Mouse (Mus musculus) ES-CJ7 (cell line): ENCODE data around the gene Cldn3.
"Not testable (repeated sequence)": the region's sequence is repeated elsewhere in the genome, so short reads cannot be mapped to it uniquely, and the experiment has no call there.

Source experiments
- DNase-seq: peaks from one replicate; pipeline ENCODE4 v3.0.0; 2011; ENCODE audit warnings: low read depth, low spot score

Gene Cldn3

GRCm38 (mm10) chr5:134985633-134986297 lies at the start of gene Cldn3:
TSS of gene Cldn3 (plus strand) at chr5:134986214.
- peak; percentile 95 for DNase-seq

GRCm38 (mm10) chr5:134936626-134937185 lies 49.3 kb upstream of the Cldn3 start:
- no peak for DNase-seq

GRCm38 (mm10) chr5:134939069-134939468 lies 46.9 kb upstream of the Cldn3 start:
- no peak for DNase-seq

DNA sequence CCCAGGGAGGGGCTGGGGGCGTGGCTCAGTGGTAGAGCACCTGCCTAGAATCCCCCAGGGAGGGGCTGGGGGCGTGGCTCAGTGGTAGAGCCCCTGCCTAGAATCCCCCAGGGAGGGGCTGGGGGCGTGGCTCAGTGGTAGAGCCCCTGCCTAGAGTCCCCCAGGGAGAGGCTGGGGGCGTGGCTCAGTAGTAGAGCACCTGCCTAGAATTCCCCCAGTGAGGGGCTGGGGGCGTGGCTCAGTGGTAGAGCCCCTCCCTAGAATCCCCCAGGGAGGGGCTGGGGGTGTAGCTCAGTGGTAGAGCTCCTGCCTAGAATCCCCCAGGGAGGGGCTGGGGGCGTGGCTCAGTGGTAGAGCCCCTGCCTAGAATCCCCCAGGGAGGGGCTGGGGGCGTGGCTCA lies 46.5 kb upstream of the Cldn3 start:
- DNase-seq, result not testable (repeated sequence)

DNA sequence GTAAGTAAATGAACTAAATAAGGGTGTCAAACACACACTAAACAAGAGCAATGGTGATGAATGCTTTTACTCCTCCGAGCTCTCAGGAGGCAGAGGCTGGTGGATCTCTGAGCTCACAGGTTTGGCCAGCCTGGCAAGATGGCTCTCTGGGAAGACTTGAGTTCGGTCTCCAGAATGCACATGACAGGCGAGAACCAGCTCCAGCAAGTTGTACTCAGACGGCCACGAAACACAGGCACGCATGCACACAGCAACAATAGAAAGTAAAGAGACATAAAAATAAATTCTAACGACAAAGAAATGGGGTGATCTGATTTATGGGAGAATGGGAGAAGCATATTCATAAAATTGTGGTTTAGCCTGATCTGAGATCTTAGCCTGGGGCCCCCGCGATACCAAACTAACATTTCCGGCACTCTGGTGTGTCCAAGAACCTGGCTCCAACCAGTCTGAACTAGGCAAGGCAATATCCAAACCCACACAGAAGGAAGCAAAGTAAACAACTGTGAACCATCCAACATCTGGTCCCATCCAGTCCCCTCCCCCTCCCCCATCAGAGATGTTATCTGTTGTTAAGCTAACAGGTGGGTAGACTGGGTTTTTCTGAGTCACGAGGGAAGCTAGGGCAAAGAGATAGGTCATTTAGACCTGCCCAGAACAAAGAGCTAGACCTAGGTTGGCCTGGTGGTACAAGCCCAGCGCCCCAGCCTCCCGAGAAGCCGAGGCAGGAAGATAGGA lies 44.4 kb upstream of the Cldn3 start:
- DNase-seq, result peak; percentile 99

GRCm38 (mm10) chr5:134942740-134943139 lies 43.3 kb upstream of the Cldn3 start:
- DNase-seq, result peak; percentile 93

- DNase-seq, result peak; percentile 65
Measured at GRCm38 (mm10) chr5:134944179-134944578, 41.8 kb upstream of the Cldn3 start.

- DNase-seq, result peak; percentile 95
Measured at GRCm38 (mm10) chr5:134945266-134945959, 40.6 kb upstream of the Cldn3 start.

GRCm38 (mm10) chr5:134946063-134946856 lies 39.8 kb upstream of the Cldn3 start:
- DNase-seq, result no peak

DNA sequence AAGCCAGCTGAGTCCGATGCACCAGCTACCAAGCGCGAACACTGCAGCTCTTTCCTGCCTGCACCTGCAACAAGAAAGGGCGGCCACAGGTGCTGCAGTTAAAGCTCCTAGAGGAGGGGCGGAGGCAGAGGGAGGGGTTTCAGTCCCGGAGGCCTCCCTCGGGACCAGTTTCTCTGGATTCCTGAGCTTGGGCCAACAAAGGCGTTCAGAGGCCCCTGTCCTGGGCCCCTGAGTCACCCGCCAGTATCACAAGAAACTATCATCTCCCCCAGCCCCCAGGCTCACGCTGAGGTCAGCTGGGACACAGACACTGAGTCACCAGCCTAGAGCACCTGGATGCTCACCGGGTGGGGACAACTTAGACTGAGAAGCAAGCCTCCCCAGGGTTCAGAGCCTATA lies 39.2 kb upstream of the Cldn3 start, which contains the start of gene Cldn4:
Cldn4 (minus strand) TSS at position 78 of the 399 bp plus-strand sequence.
- DNase-seq, result peak; percentile 75

- no peak for DNase-seq
Measured at GRCm38 (mm10) chr5:134947420-134948084, 38.5 kb upstream of the Cldn3 start.

DNA sequence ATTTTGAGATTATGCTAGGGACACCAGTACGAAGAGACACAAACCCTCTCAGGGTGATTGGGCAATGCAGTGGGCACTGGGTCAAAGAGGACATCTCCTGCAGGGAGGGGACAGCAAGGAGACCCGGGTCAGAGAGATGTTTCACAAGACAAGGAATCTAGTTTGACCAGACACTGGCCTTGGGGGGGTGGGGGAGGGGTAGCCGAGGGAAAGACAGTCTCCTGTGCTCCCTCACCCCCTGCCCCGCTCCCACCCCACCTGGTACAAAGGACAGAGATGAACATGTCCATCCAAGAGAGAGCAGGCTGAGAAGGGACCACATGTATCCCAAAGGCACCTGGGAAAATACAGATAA lies 38.0 kb upstream of the Cldn3 start:
- DNase-seq, result no peak

- peak; percentile 61 for DNase-seq
Measured at GRCm38 (mm10) chr5:134951053-134951884, 34.7 kb upstream of the Cldn3 start.

DNA sequence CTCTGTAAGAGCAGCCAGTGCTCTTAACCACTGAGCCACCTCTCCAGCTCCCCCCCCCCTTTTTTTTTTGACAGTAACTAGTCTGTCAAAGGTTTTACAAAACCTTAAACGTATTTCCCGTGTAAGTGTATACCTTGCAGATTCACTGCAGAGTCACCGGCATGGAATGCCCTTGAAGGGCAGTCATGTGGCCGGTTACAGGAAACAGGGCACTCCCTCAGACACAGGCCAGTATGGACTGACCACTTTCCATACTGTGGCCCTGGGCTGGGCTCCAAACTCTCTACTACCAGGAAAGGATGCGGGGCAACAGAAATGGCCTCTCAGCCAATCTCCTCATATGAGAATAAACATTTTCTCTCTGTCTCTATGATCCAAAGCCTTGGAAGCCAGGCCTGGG lies 30.5 kb upstream of the Cldn3 start:
- no peak for DNase-seq

DNA sequence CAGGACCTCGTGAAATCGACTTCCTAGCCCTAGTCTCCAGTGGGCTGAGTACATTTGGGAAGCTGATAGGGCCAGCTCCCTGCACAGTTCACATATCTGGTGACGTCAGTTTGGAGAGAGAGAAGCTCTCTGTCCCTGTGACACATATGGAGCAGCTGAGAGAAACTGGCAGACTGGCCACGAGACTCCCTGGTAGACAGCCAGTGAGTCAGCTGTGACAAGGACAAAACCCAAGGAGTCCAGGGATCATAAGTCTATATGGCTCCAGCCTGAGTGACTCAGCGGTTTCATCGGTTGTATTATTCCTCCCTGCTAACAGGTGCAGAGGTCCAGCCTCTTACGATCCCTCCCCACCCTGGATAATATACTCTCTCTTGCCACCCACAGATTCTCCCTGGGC lies 26.9 kb upstream of the Cldn3 start:
- DNase-seq, result no peak

GRCm38 (mm10) chr5:134960430-134960829 lies 25.6 kb upstream of the Cldn3 start:
- DNase-seq, result no peak

- DNase-seq, result no peak
Measured at GRCm38 (mm10) chr5:134961519-134961918, 24.5 kb upstream of the Cldn3 start.

- DNase-seq, result peak; percentile 61
Measured at GRCm38 (mm10) chr5:134963546-134963945, 22.5 kb upstream of the Cldn3 start.

GRCm38 (mm10) chr5:134964655-134965054 lies 21.4 kb upstream of the Cldn3 start:
- not testable (repeated sequence) for DNase-seq

GRCm38 (mm10) chr5:134965473-134965851 lies 20.6 kb upstream of the Cldn3 start:
- peak; percentile 83 for DNase-seq
